Mouse (Mus musculus) thymus, adult 18-20 months (tissue): ENCODE measurements at regions not wholly inside any gene's neighbourhood (a gene's known extent, or its start where the extent isn't known, plus 50 kb on each side); places are given as distances from the start of the nearest gene placed in this dataset.
A peak's percentile ranks its signal among the peaks of the same experiment; 100 is the strongest.
"Not testable (repeated sequence)": the region's sequence is repeated elsewhere in the genome, so short reads cannot be mapped to it uniquely, and the experiment has no call there.

Source experiments
- DNase-seq, 2 experiments: peaks; one replicate each; pipeline ENCODE4 v3.0.0; 2022; ENCODE audit warnings: mixed read lengths in 2 of 2

GRCm38 (mm10) chr6:24384193-24384888 lies 130.5 kb downstream of the Iqub start:
- DNase-seq = no peak

GRCm38 (mm10) chr6:24379859-24380258 lies 135.0 kb downstream of the Iqub start:
- DNase-seq = no peak

- DNase-seq = no peak
Observed at GRCm38 (mm10) chr6:24376728-24377127, 138.1 kb downstream of the Iqub start.

- DNase-seq = no peak
Observed at GRCm38 (mm10) chr6:24373161-24373560, 141.7 kb downstream of the Iqub start.

GRCm38 (mm10) chr6:24371680-24372079 lies 143.2 kb downstream of the Iqub start:
- DNase-seq = no peak

GRCm38 (mm10) chr6:24350882-24351281 lies 164.0 kb downstream of the Iqub start:
- DNase-seq = peak in 1 of 2 experiments; percentile 9

- DNase-seq = no peak
Observed at GRCm38 (mm10) chr6:24348481-24349062, 166.3 kb downstream of the Iqub start.

- DNase-seq = peak; percentile 32 to 51
Observed at GRCm38 (mm10) chr6:24347745-24348480, 167.0 kb downstream of the Iqub start.

GRCm38 (mm10) chr6:24342471-24342870 lies 172.4 kb downstream of the Iqub start:
- DNase-seq = no peak

GRCm38 (mm10) chr6:24342056-24342455 lies 172.8 kb downstream of the Iqub start:
- no peak for DNase-seq

GRCm38 (mm10) chr6:24340107-24340506 lies 172.2 kb upstream of the Slc13a1 start:
- DNase-seq = not testable (repeated sequence)

- DNase-seq = no peak
Observed at GRCm38 (mm10) chr6:24325215-24325614, 157.3 kb upstream of the Slc13a1 start.

GRCm38 (mm10) chr6:24324718-24325117 lies 156.8 kb upstream of the Slc13a1 start:
- DNase-seq = no peak

- DNase-seq = no peak
Observed at GRCm38 (mm10) chr6:24322371-24322770, 154.5 kb upstream of the Slc13a1 start.

- no peak for DNase-seq
Observed at GRCm38 (mm10) chr6:24318862-24319261, 151.0 kb upstream of the Slc13a1 start.

- DNase-seq = no peak
Observed at GRCm38 (mm10) chr6:24310675-24311074, 142.8 kb upstream of the Slc13a1 start.

GRCm38 (mm10) chr6:24309810-24310209 lies 141.9 kb upstream of the Slc13a1 start:
- no peak for DNase-seq

- DNase-seq = no peak
Observed at GRCm38 (mm10) chr6:24301681-24302080, 133.8 kb upstream of the Slc13a1 start.

- DNase-seq = no peak
Observed at GRCm38 (mm10) chr6:24301146-24301545, 133.3 kb upstream of the Slc13a1 start.

GRCm38 (mm10) chr6:24298562-24299212 lies 130.8 kb upstream of the Slc13a1 start:
- DNase-seq = no peak

- DNase-seq = not testable (repeated sequence)
Observed at GRCm38 (mm10) chr6:24288757-24289156, 120.9 kb upstream of the Slc13a1 start.

- DNase-seq = no peak
Observed at GRCm38 (mm10) chr6:24272821-24273220, 104.9 kb upstream of the Slc13a1 start.

- no peak for DNase-seq
Observed at GRCm38 (mm10) chr6:24269633-24270032, 101.7 kb upstream of the Slc13a1 start.
